Mouse (Mus musculus): ENCODE measurements around the gene Sirt7. TPM values are rescaled to one million over a fixed set of nuclear protein-coding genes. Genes with fewer than 3 reads are reported as not detected.
"Not testable (repeated sequence)": the region's sequence is repeated elsewhere in the genome, so short reads cannot be mapped to it uniquely, and the experiment has no call there.

Gene Sirt7
- total RNA-seq, 2 experiments from 2014 or later: 7.7 to 8.3 TPM

DNA sequence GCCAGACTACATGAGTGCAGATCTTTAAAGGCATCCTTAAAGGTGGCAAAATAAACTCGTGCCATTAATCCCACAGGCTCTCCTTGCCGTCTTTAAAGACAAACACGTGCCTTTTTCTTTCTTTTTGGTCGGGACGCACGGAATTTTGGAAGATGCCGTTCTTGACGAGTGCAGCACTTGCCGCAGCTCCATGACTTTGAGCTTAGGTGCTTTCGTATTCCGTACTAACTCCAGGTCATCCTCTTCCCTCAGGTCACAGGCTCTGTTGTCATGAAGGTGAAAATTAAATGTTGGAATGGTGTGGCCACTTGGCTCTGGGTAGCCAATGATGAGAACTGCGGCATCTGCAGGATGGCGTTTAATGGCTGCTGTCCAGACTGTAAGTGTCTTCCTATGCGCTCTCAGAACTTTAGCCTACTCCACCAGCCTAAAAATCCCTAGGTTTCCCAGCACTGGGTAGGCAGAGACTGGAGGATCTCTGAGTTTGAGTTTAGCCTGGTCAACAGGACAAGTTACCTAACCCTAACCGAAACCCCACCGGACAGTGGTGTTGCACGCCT, 26.0 kb downstream of the Sirt7 start:
- DNase-seq (ENCODE audit: low spot score): no peak
- intact Hi-C loops (cut with DNase I): no loop called here

DNA sequence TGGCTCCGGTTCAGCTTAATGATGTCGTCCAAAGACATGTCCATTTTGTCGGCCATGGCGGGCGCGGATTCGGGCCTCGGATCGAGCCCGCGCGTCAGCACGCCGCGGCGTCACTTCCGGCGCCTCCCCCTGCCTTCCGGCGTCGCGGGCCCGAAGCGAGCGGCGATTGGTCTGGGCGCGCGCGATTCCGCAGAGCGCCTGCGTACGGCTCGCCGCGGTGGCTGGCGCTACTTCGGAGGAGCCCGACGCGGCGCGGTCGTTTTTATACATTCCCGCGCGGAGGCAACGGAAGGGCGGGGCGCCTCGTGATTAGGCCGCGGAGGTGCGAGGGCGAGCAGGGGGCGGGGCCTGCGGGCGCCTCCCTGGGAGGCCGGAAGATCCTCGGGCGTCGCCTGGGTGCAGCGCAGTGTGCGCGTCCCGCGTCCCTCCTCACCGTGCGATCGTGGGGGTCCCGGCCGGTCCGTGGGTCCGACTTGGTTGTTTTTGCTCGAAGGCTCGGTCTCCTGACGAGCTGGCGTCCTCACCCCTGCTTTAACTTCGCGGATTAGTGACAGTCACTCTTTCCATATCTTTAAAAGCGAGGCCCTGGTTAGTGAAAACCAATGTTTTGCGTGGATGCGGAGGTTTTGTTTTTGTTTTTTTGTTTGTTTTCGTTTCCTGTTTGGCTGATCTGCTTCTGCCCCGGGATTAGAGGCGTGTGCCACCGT, 26.6 kb downstream of the Sirt7 start, which contains the start of the genes Alyref and Anapc11:
Gene Alyref (minus strand): TSS at position 83 of the 707 bp plus-strand sequence.
Gene Anapc11 (plus strand): TSS at position 139 of the 707 bp plus-strand sequence.
- peak; percentile 87 for DNase-seq (ENCODE audit: low spot score)
- intact Hi-C loops (cut with DNase I): no loop called here

DNA sequence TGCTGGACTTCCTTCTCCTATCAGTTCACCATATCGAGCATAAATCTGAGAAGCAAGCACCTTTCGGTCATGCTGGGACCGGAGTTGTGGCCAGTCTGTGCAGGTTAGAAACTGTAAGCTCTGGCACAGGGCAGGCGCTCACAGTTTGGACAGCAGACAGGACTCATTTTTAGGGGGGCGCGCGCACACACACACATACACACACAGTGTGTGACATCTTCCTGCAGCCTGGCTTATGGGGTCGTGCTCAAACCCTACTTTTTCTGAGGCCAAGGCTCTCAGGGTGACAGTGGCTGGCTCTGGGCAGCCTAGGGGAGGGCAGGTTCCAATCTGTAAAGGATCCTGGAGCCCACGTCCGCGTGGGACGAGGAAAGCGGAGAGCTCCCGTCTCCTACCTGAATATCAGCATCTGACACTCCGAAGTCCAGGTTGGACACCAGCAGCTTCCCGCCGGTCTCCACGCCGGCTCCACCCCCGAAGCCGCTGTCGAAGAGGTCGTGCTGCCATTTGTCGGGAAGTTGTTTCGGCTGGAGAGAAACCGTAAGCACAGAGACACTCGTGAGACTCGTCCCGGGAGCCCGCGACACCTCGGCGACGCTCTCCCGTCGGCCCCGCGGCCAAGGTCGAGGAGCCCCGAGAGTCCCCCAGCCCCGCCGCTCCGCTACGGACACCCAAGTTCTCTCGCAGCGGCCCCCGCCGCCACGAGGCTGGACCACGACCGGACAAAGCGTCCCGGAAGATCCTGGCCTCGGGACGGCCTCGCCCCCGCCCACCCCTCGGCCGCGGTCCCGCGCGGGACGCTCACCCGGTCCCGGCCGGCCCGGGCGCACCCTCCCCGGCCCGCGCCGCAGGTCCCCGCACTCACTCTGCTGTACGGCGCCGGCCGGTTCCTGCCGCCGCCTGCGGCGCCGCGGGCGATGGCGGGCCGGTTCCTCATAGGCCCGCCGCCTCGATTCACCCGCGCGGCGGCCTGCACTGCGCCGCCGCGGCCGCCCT, 27.5 kb downstream of the Sirt7 start:
- no peak for DNase-seq (ENCODE audit: low spot score)
- intact Hi-C loops (cut with DNase I): loop anchor here (2.0 kb wide), 1 partner anchor 15 kb away; no protein-coding TSS in a partner anchor

DNA sequence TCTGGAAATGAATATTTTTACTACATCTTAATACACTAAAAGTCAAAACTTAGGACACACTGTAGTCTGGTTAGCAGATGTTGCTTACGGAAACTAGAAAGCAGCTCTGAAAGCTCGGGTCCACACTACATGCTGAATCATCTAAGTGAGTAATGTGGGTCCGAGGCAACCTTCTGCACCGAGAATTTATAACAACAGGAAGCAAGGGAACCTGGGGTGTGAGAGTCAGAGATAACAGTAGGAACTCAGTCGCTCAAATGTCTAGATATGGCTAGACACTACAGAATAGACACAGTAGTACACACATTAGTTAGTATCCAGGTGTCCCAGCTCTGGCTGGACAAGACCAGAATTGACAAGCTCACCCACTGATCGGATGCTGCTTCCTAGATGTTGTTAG, 36.5 kb downstream of the Sirt7 start:
- DNase-seq (ENCODE audit: low spot score): no peak
- intact Hi-C loops (cut with DNase I): no loop called here

DNA sequence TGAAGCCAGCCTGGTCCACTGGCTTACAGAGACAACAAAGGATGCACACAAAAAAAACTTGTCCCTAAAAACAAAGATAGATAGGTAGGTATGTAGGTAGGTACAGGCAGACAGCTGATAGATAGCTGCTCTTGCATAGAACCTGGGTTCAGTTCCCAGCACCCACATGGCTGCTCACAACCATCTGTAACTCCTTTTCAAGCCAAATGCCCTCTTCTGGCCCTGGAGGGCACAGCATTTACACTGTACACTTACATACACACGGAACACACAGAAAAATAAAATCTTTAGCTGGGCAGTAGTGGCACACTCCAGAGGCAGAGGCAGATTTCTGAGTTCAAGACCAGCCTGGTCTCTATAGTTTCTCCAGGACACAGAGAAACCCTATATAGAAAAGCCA, 41.1 kb downstream of the Sirt7 start:
- intact Hi-C loops (cut with DNase I): loop anchor here (2.0 kb wide), 1 partner anchor 13 kb away; no protein-coding TSS in a partner anchor
- no peak for DNase-seq (ENCODE audit: low spot score)

DNA sequence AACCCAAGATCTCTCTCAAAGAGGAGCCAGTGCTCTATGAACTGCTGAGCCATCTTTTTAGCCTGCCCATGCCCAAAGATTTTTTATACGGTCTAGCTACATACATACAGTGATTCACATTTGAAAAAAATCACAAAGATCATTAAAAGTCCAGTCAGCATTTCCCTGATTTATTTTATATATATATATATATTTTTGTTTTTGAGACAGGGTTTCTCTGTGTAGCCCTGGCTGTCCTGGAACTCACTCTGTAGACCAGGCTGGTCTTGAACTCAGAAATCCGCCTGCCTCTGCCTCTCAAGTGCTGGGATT, 42.1 kb downstream of the Sirt7 start:
- intact Hi-C loops (cut with DNase I): loop anchor here (2.0 kb wide), 1 partner anchor 14 kb away; no protein-coding TSS in a partner anchor
- DNase-seq (ENCODE audit: low spot score): not testable (repeated sequence)

DNA sequence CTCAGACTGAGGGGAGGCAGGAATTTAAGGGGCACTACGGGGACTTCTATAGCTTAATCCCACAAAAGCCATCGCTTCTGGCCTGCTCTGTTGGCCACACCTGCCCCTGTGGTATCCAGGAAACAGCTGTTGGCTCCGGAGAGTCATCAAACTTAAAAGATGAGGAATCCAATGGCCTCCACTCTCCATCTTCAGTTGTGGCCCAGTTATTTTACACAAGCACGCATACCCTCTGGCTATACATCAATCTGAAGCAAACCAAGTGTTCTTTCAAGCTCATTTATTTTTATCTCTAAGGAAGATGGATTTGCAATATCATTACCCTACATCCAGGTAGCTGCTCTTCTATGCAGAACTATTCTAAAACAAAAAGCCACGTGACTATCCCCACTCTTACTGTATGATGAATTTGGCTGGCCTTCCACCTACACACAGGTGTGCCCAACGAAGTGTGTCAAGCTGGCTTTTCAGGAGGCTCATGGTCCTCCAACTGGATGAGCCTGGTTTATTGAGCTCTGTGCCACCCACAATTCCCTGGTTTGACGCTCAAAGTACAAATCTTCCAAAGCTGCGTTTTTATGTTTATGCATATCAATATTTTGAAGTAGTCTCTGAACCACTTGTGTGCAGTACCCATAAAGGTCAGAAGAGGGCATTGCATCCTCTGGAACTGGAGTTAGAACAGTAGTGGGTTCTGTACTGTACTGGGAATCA, 42.6 kb downstream of the Sirt7 start:
- intact Hi-C loops (cut with DNase I): loop anchor here (2.0 kb wide), 1 partner anchor 14 kb away; no protein-coding TSS in a partner anchor
- DNase-seq (ENCODE audit: low spot score): no peak

DNA sequence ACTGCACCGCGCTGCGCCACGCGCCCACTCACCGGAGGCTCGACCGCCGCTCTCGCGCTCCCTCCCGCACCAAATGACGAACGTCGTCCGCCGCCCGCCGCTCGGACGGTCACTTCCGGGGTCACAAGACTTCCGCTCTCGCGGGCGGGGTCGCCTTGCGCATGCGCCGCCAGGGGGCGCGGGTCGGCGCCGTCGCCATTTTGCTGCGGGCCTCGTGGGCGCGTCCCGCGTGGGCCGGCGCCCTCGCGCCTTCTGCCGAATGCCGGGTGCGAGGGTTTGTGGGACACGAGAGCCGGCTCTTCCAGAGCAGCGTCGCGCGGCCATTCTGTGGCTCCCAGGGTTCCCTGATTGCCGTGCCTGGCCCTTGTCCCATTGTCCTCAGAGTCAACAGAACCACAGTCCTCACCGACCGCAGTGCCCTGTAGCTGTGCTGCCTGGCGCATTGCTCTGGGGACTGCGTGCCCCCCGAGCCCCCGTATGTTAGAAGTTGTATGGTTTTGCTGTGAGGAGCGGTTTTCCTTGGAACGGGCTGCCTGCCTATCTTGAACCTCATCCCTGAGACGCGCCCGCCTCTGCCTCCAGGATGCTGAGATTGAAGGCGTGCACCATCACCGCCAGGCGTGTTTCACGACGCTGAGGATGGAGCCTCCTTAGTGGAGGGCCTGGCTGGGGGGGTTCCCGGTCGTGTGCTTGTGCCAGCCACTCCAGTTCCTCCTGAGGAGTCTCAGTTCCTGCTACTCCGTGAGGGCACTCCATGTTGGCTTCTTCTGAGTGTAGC, 43.4 kb downstream of the Sirt7 start, which contains the start of gene Arhgdia:
Gene Arhgdia (minus strand): TSS at position 135 of the 778 bp plus-strand sequence.
- intact Hi-C loops (cut with DNase I): loop anchor here (2.0 kb wide), 1 partner anchor 15 kb away; no protein-coding TSS in a partner anchor

DNA sequence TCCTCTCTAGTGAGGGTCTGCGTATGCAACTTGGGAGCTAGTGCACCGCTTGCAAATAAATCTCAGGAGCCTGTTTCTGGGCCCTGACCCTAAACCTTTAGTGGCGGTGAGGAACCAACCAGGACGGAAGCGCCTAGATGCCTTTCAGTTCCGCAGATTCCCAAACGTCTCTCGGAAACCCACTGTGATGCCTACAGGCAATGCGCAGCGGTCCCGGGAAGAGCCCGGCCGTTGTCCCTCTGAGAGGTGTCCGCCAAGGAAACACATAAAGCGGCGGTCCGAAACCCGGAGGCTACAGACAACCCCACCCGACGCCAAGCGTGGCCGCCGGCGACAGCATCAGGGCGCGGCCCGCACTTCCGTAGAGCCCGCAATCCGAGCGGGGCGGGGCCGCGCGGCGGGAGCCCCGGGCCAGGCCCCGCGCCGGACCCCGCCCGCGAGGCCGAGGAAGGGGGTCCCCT, 44.1 kb downstream of the Sirt7 start:
- intact Hi-C loops (cut with DNase I): no loop called here
- no peak for DNase-seq (ENCODE audit: low spot score)

More for the DNA sequence above, 43.4 kb downstream of the Sirt7 start, which contains the start of gene Arhgdia:
- peak; percentile 79 for DNase-seq (ENCODE audit: low spot score)

DNA sequence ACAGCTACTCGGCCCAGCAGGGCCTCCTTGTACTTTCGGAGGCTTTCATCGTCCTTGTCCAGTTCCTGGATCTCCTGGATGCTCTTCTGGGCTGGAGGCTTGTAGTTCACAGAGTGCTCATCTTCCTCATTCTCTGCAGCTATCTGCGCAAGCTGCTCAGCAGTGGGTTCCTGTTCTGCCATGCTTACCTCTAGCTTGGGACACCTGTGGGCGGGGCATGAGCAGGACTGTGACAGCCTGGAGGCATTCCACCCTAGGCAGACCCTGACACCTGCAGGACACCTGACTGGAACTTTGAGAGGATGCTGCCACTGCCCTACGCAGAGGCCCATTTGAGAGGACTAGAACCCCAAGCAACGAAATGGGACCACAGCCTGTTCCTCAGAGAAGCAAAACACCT, 44.9 kb downstream of the Sirt7 start:
- intact Hi-C loops (cut with DNase I): no loop called here
- DNase-seq (ENCODE audit: low spot score): no peak

DNA sequence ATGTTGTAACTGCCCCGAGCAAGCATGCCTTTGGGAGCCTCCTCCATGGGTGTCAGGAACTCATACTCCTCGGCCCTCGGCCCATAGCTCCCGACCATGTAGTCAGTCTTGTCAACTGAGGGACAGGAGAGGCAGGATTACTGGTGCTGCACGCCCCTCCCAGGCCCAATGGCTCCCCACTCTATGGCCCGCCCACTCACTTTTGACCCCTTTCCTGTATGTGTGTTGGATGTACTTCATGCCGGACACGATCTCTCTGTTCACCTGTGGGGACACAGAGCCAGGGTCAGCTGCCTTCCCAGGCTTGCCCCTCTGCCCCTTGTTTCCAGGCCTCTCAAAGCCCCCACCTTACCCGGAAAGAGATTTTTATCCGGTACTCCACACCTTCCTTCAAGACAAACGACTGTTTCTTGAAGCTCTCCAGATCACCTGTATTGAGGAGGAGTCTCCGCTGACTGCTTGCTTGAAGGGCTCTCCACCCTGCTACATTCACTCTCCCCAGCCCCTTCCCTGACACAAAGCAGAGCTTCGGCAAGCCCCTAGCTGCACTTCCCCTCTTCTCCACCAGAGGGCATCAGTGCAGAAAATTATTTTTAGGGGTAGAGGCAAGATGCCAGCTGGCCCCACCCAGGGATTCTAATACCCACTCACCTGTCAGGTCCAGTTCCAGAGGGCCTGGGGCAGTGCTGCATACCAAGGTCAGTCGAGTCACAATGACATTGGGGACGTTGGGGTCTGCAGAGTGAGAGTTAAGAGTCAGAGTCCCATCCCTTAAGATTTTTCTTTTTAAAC, 45.5 kb downstream of the Sirt7 start:
- DNase-seq (ENCODE audit: low spot score): no peak
- intact Hi-C loops (cut with DNase I): loop anchor here (1.0 to 2.0 kb wide), 2 partner anchors 33 to 133 kb away; no protein-coding TSS in a partner anchor

DNA sequence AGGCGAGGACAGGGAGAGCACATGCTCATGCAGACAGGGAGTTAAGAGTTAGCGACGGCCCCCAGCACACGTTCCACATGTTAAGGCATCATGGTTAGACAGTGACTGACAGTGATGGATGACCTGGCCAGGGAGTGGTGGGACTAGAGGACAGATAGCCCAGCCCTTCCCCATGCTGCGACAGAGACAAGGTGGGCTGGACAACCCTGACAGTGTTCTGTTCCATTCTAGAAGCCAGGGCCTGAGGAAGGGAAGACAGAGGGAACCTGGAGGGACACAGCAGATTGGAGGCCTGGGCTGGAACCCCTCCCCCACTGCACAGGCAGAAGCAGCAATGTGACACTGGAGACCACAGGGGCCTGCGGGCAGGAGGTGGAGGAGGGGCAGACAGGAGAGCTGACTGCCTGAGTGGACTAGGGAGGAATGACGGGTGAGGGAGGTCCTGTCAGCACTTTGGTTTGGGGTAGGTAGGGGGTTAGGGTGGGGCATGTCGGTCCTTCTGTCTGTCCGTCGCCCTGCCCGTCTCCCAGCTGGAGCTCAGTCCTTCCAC, 46.3 kb downstream of the Sirt7 start:
- no peak for DNase-seq (ENCODE audit: low spot score)
- intact Hi-C loops (cut with DNase I): loop anchor here (1.0 to 2.0 kb wide), 2 partner anchors 34 to 134 kb away; no protein-coding TSS in a partner anchor

DNA sequence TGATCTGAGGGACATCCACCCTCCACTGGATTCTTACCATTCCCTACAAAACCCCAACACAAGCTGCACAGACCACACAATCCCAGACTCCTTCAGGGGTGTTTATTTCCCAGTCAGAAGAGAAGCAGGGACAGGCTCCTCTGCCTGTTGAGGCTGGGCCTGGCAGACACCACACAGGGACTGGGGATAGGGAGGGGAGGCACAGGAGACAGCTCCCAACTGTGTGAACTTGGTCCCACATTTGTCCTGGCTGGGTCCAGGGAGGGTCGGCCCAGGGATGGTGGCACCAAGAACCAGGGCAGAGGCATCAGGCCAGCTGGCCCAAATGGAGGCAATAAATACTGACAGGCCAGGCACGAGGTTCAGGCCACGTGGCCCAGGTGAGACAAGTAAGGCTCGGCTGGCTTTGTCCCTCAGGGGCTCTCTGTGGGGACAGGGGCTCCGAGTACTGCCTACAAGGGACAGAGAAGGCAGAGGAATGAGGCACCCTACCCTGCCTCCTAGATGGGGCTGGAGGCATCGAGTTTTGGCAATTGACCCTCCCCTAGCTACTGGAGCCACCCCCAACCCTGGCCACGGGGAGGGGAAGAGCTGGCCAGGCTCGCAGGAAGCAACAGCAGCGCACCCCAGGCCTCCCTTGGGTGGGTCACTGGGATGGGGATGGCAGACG, 46.9 kb downstream of the Sirt7 start:
- no peak for DNase-seq (ENCODE audit: low spot score)
- intact Hi-C loops (cut with DNase I): loop anchor here (2.0 kb wide), 1 partner anchor 35 kb away; no protein-coding TSS in a partner anchor

DNA sequence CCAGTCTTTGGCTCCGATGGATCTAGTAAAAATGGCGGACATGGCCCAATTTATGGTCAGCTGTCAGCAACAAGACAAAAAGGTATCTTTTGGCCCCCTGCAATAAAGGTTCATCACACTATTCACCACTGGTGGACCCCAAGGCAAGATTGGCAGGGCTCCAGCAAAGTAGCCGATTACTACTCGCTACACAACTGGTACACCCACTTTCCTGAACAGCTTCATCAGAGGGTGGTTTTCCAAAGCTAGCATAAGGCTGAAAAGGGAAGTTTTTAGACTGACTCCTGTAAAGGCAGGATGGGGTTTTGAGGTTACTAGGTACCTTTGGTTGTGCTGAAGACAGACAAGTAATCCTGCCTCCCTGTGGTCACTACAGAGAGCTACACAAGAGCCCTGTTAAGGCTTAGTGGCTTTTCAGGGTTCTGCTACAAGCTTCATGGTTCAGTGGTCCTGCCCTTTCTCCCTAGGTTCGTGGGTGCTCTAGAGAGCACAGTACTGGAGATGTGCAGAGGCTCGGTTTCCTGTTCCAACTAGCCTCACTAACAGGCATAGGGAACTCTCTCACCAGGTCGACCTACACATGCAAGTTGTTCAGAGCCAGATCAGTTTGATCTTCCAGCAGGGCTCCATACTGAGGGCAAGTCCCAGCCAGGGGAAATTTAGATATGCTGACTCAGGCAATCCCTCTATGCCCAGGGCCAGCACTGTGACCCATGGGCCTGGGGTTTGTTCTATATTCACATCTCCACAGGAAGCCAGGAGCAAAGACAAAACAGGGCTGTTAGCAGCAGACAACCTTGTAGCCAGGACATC, 47.6 kb downstream of the Sirt7 start:
- DNase-seq (ENCODE audit: low spot score): no peak
- intact Hi-C loops (cut with DNase I): loop anchor here (2.0 kb wide), 2 partner anchors 35 to 61 kb away; no protein-coding TSS in a partner anchor

DNA sequence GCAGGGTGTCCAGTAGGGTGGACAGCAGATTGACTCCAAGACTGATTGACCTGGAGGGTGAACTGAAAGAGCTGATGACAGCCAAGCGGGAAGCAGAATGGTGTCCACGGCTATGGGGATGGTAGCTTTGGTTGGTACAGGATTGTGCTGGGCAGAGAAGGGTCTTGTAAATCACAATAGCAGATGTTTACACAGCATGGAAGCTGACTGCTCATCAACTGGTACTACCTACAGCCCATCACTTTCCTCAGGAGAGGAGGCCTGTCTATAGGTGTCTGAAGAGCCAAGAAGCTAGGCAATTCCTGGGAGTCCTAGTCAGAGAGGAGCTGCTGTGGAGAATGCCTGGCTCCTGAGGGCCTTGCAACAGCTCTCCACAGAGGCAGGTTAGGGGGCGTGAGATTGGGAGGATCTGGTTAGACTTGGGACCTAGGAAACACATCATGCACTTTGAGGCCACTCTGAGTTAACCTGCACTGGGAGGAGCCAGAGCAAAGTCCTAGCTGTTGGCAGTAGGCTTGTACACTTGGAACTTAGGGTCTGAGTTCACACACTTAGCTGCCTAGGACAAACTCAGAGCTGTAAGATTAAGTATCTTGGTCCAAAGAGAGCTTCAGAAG, 48.6 kb downstream of the Sirt7 start:
- DNase-seq (ENCODE audit: low spot score): no peak
- intact Hi-C loops (cut with DNase I): loop anchor here (2.0 kb wide), 1 partner anchor 60 kb away; no protein-coding TSS in a partner anchor

Measured in heart, postnatal 25 days (tissue).